Mouse (Mus musculus) brown adipose tissue, adult 24 weeks (tissue): ENCODE measurements around the gene Lrtm1. TPM values are rescaled to one million over a fixed set of nuclear protein-coding genes. Genes with fewer than 3 reads are reported as not detected.
A peak's percentile ranks its signal among the peaks of the same experiment; 100 is the strongest.

Experiments
- H3K27ac ChIP-seq: fragments of 200-500 bp; replicated peaks from 2 replicates; pipeline ENCODE4 v1.5.1; 2012; ENCODE audit warnings: low read depth, mild to moderate bottlenecking, low read length
- H3K4me1 ChIP-seq: fragments of 200-500 bp; 2 replicates; pipeline ENCODE4 v1.6.1; 2012; ENCODE audit warnings: low read length, mixed read lengths; ENCODE audit not compliant: control insufficient read depth, insufficient read depth, insufficient read length
- H3K4me3 ChIP-seq: fragments of 200-500 bp; 2 replicates; pipeline ENCODE4 v1.5.1; 2012; ENCODE audit warnings: low read depth, mild to moderate bottlenecking, low read length, moderate library complexity; ENCODE audit not compliant: insufficient read depth
- polyA plus RNA-seq: library from polyadenylated mRNA; stranded (reverse); fragments of >200 nt; gene quantifications from 2 replicates; pipeline ENCODE4 v1.2.4, GENCODE M21; 2012; ENCODE audit not compliant: missing spikeins, insufficient read depth, insufficient read length

Gene Lrtm1
- polyA plus RNA-seq, 1 experiment, result 5.7 TPM

DNA sequence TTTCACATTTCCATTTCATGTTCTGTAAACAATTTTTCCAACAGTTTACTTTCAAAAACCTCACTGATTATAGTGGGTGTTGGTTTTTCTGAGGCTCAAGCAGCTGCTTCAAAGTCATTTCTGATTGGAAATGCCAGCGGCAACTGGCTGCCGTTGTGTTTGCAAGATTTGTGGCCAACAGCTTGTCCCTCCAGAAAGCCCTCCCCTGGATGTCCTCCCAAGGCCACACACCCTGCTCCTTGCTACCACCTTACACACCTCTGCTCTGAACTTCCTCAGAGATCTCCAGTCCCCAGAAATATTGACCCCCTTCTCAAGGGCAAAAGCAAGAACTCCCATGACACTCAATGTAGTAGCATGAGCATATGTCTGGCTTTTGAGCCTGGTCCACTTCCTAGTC lies 44.7 kb downstream of the Lrtm1 start:
- no peak overlapping the region for H3K27ac ChIP-seq
- H3K4me3 ChIP-seq, result no peak overlapping the region
- no peaks in the 10 kb centered on the region for H3K4me1 ChIP-seq

DNA sequence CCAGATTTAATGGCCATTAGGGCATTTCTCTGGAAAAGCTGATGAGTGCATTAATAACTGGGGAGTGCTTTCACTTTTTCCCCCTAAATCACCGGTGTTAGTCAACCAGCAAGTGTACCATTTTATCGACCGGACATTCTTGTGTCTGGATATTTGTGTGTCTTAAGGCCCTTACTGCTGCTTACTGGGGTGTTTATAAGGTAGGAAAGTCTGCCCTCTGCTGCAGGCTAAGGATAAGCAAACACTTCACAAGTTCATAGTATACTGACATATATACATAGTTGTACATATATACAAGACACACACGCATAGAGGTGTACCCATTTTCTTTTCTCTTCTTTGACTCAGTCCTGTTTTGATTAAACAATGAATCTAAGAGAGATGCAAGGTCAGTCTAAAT lies 55.7 kb downstream of the Lrtm1 start:
- H3K4me3 ChIP-seq, result no peak overlapping the region
- H3K27ac ChIP-seq, result no peak overlapping the region
- no peaks in the 10 kb centered on the region for H3K4me1 ChIP-seq

- H3K4me1 ChIP-seq, result no peaks in the 10 kb centered on the region
- H3K4me3 ChIP-seq, result no peak overlapping the region
- no peak overlapping the region for H3K27ac ChIP-seq
These were observed 59.4 kb downstream of the Lrtm1 start for GRCm38 (mm10) chr14:29077418-29077817.

GRCm38 (mm10) chr14:29080228-29080627 lies 62.2 kb downstream of the Lrtm1 start:
- H3K4me3 ChIP-seq, result no peak overlapping the region
- no peaks in the 10 kb centered on the region for H3K4me1 ChIP-seq
- H3K27ac ChIP-seq, result no peak overlapping the region

- Histone ChIP-seq H3K4me1 (no peaks in the 10 kb centered on the region), H3K27ac (peak overlapping the region; percentile 86), H3K4me3 (no peak overlapping the region)
These were observed 62.6 kb downstream of the Lrtm1 start for GRCm38 (mm10) chr14:29080630-29081029.

GRCm38 (mm10) chr14:29082171-29082570 lies 64.2 kb downstream of the Lrtm1 start:
- Histone ChIP-seq H3K4me1 (no peaks in the 10 kb centered on the region), H3K27ac (no peak overlapping the region), H3K4me3 (no peak overlapping the region)
